Mouse (Mus musculus) liver, adult 2 months (tissue): ENCODE measurements at regions not wholly inside any gene's neighbourhood (a gene's known extent, or its start where the extent isn't known, plus 50 kb on each side); places are given as distances from the start of the nearest gene placed in this dataset.

Experiments
- CTCF ChIP-seq: fragments of 200-500 bp; IDR thresholded peaks from 2 replicates; pipeline ENCODE4 v1.5.1; 2011; ENCODE audit warnings: low read depth, low read length, control low read depth
- POLR2A ChIP-seq: fragments of 200-500 bp; IDR thresholded peaks from 2 replicates; pipeline ENCODE4 v1.6.1; 2011; ENCODE audit warnings: low read length, control low read depth; ENCODE audit not compliant: insufficient read depth; ENCODE audit errors: extremely low read depth

DNA sequence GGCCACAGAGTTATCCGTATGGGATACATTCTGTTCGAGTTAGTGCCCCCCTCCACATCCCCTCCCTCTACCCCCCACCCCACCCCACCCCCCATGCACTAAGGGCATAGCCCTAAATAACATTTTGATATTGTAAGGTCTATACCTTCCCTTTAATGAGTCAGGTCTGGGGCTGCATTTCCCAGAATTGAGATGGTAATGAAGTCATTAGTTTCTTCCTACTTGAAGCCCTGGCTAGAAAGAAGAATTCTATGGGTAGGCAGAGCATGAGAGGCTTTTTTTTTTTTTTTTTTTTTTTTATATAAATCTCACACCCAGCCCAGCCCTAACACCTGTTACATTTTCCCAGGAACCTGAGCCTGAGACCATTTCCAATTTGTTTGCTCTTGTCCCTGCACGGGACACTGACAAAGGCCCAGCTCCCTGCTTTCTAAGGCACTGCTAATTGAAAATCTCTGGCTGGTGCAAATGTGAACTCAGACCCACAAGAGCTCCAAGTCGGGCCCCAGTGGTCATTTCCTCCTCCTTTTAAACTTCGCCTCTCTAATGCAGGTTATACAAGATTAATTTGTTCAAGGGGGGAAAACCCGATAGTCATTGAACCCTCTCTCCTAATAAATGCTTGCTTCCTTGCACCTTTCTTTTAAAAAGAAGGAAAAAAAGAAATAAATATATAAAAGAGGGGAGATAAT is 106.5 kb upstream of the Id4 start:
- TF ChIP-seq CTCF: no peak
- no peak for TF ChIP-seq POLR2A
